Mouse (Mus musculus) liver, postnatal 0 days (tissue): ENCODE measurements at regions not wholly inside any gene's neighbourhood (a gene's known extent, or its start where the extent isn't known, plus 50 kb on each side); places are given as distances from the start of the nearest gene placed in this dataset.

Experiments
- CTCF ChIP-seq: sonication (generic); IDR thresholded peaks from 2 replicates; pipeline ENCODE4 v1.5.1; 2016; ENCODE audit warnings: antibody characterized with exemption, low read depth
- EP300 ChIP-seq: IDR thresholded peaks from 2 replicates; pipeline ENCODE4 v1.6.1; 2016; ENCODE audit warnings: antibody characterized with exemption, low read depth, mild to moderate bottlenecking

DNA sequence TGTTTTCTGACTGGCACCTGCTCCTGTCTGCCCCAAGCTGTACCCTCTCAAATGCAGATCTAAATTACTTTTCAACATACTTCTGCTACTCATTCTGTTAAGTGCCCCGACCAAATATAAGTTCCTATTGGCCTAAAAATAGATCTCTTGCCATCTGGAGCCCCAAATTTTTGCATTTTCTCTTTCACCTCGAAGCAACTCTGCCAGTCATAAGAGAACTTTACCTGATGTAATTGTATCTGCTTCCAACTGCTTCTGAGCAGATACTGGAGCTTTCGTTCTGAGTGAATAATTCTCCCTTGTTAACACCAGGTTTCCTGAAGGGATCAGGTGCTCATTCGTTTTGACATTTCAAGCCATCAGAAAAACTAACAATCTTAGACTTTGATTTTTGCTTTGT lies 501.2 kb downstream of the Inhba start:
- no peak for TF ChIP-seq EP300
- no peak for TF ChIP-seq CTCF
